Mouse (Mus musculus) lung, postnatal 10 days (tissue): ENCODE results near the gene Gm45194.

Experiments
- DNase-seq: peaks from one replicate; pipeline ENCODE4 v3.0.0; 2021

Gene Gm45194

DNA sequence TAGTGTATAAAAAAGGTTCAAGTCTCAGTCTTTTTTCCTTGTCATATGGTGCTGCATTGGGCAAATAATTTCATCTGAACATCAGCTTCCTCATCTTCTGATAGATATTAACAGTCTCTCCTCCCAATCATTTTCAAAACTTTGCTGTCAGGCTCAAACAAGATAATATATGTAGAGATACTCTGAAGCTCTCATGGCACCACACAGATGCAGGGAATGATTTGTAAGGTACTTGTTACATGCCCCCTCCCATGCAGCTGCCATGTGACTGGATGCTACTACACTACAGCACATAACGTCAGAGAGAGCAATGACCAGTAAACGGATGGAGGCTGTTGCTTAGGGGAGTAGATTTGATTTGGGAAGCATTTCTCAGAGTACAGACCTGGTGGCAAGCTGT, at the start of gene Gm45194:
TSS of gene Gm45194 (plus strand) at position 301 of the 400 bp plus-strand sequence.
- DNase-seq: no peak

DNA sequence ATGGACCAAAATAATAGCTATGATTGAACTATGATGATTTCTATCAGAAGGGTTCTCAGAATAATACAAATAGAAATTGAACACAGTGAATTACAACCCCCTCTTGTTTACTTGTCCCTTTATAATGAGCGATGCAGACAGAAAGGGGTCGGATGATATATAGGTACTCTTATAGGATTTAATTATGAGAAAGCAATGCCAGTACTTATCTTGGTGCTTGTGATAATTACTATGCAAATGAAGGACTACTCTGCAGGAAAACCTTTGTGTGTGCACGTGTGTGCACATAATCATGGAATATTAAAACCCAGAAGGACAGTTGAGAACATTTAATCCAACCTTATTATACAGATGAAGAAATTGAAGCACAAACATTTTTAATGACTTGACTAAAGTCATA, 35.3 kb upstream of the Gm45194 start:
- no peak for DNase-seq

DNA sequence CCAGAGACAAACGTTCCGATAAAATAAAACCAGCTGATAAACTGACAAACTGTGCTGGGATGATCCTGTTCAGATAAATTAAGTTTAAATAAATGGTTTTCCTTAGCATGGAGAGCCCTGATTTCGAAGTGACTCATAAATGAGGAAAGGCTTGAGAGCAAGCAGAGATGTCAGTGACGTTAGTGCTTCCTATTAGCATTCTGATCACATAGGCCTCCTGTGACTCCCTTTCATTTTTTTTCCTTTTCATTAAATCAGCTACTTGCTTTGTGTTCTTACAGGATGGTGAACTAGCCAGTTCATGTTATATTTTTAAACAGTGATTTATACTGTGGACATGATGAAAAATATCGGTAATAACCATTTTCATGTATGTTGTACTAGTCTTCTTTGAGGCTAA, 9.9 kb upstream of the Gm45194 start:
- DNase-seq: no peak

- DNase-seq: no peak
These were observed 3.3 kb downstream of the Gm45194 start for GRCm38 (mm10) chrX:111894321-111895050.

DNA sequence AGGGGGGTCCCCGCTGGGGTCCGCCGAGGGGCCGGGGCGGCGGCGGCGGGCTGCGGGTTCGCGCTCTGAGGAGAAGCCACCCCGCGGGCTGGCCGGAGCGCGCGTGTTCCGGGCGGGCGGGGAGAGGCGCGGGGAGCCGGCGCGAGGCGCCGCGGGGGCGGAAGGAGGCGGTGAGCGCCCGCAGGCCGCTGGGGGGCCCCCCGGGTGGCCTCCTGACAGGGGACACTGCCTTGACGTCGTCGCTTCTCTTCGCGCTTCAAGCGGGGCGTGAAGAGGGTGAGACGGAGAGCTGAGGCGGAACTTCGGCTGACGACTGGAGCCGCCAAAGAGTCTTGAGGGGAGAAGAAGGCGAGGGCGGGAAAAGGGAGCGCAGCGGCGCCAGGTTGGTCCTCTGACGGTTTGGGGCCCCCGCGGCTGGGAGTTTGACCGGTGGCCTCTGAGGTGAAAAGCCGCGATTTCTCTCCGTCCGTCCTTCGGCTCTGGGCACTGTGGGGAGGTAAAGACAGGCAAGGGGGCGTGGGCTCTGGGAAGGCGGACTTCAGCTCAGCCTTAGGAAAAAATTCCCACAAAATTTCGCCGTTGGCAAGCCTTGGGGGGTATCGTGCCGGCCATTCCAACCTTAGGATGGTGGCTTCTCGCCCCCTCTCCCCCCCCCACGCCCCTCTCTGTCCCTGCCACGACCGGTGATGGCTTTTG, 4.0 kb downstream of the Gm45194 start:
- no peak for DNase-seq

GRCm38 (mm10) chrX:111917422-111917821, 26.2 kb downstream of the Gm45194 start:
- DNase-seq: no peak

DNA sequence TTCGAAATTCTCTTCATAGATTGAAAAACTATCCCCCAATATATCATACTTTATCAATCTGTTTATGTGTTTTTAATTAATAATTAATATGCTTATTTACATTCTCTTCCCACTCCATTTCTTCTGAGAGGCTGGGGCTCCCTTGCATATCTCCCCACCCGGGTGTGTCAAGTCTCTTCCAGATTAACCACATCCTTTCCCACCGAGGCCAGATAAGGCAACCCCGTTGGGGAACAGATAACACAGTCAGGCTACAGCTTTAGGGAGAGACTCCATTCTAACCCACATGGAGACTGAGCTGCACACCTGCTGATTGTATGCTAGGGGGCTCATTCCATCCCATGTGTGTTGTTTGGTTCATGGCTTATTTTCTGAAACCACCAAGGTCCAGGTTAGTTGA, 69.7 kb downstream of the Gm45194 start:
- no peak for DNase-seq

DNA sequence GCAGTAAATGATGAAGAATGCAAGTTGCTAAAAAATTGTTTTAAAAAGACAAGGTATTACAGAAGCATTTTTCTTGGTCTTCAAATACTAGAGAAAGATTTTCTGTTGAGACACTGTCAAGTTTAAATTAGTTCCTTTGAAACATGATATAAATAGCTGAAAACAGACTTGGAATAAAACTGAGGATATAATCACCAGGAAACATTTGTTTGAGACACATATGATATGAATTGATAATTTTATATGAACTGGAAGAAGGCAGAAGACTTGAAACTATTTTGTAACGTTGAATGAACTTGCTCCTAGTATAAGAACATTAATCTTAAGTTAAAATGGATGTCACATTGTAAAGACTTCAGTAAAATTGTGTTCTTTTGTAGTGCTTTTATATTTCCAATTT, 108.5 kb downstream of the Gm45194 start:
- DNase-seq: no peak

DNA sequence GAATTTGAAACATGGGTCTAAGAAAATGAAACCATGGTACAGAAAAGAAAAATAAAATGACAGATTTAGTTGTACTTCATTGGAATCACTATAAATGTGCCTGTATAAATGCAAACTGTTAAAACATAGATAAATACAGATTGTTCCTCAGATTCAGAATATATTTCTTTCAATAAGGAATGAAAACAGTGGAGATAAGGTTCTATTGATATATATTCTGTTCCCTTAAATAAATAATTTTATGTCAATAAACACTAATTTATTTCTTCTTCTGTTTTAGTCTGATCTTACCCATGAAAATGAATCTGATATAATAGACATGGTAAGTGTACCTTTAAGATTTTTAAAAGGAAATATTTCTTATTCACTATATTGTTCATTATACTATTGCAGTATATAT, 119.5 kb downstream of the Gm45194 start, which contains the start of gene Tex16:
TSS of gene Tex16 (plus strand) at position 301 of the 400 bp plus-strand sequence.
- no peak for DNase-seq

- DNase-seq: no peak
These were observed 347.6 kb downstream of the Gm45194 start, which contains the start of gene 4933403O08Rik for GRCm38 (mm10) chrX:112238749-112239148. 4933403O08Rik (plus strand) TSS chrX:112239049.

- DNase-seq: no peak
These were observed 351.7 kb downstream of the Gm45194 start for GRCm38 (mm10) chrX:112242916-112243315.

DNA sequence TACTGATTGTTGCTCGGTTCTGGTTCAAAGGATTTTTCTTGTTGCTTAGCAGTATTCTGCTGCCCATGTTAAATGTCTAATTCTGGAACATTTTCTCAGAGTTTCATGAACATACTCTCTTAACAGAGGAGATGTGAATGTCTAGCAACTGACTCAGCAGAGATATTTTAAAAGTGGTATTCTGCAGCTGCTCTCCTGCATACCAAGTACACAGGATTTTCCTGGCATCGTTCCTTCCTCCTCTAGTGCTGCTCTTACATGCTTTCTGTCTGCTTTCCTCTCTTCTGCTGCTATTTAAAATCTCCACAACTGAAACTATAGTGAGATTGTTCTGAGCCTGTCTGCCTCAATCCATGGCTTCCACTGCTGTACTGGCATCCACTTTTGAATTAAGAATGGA, 364.3 kb downstream of the Gm45194 start:
- DNase-seq: no peak

- DNase-seq: no peak
These were observed 382.4 kb downstream of the Gm45194 start for GRCm38 (mm10) chrX:112273550-112273949.
